Mouse (Mus musculus) gastrocnemius, adult 18-20 months (tissue): ENCODE measurements around the gene Trp63. TPM values are rescaled to one million over a fixed set of nuclear protein-coding genes. Genes with fewer than 3 reads are reported as not detected.

Experiments used
- DNase-seq: peaks from one replicate; pipeline ENCODE4 v3.0.0; 2021; ENCODE audit warnings: low spot score
- total RNA-seq, 2 experiments: library from RNA; stranded (reverse); gene quantifications; 2 replicates each; pipeline ENCODE4 v1.2.3; 2021

The Trp63 gene
- total RNA-seq, 2 experiments from 2014 or later: 10.2 to 12.4 TPM

DNA sequence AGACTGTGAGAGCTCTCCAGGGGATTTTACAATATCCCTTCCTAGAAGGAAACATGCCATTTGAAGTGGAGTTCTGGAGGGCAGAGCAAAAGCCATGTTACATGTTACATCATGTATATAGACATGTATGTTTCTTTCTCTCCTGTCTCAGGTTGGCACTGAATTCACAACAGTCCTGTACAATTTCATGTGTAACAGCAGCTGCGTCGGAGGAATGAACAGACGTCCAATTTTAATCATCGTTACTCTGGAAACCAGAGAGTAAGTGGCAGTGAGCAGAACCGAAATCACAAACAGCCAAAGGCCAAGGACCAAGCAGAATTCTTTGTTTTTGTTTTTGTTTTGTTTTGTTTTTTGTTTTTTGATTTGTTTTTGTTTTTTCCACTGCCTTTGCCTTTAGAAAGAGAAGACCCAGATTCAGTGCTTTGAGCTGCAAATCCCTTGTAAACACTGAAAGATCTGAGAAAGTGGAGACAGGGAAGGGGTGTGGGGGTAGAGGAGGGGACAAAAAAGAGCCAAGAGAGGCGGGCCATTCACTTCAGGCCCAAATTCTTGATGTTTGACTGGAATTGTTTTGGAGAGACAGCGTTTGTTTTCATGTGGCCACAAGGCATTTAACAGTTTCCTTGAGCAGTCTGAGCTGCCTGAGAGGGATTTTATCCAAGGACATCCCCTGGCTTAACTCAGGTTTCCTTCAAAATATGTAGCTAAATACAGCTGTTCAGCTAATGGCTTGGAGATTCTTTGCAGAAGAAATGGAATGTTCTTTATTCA, 181.7 kb downstream of the Trp63 start:
- no peak for DNase-seq

DNA sequence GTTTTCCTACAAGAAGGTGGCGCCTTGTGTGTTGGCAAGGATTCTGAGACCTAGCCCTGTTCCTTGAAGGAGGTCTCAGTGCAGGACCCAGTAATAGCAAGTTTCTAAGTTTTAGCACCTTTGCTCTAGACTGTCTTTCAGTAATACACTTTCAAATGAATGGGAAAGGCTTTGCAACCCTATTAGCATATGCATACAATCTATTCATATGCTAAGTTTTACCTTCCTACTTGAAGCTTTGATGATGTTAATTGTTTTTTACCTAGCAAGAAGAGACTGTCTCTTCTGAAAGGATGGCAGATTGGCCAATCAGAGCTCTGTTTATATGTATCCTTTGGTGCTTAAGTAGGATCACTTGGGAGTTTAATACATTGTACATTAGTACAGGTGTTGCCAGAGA, 187.9 kb downstream of the Trp63 start:
- DNase-seq: no peak

DNA sequence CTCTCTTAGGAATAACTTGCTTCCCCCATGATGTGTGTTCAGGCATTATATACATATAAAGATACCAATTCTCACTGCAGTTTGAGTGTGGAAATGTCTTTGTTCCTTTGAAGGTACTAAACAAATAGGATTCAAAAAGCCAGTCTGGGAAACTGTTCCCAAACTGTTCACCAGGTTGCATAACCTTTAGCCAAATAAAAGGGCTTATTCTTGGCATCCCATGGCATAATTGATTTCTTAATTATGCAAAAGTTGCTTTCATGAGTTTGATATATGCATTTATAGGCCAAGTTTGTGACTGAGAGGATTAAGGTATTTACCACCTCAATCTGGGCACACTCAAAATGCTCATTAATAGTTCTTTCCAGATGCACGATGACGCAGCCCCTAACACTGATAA, 192.1 kb downstream of the Trp63 start:
- no peak for DNase-seq

DNA sequence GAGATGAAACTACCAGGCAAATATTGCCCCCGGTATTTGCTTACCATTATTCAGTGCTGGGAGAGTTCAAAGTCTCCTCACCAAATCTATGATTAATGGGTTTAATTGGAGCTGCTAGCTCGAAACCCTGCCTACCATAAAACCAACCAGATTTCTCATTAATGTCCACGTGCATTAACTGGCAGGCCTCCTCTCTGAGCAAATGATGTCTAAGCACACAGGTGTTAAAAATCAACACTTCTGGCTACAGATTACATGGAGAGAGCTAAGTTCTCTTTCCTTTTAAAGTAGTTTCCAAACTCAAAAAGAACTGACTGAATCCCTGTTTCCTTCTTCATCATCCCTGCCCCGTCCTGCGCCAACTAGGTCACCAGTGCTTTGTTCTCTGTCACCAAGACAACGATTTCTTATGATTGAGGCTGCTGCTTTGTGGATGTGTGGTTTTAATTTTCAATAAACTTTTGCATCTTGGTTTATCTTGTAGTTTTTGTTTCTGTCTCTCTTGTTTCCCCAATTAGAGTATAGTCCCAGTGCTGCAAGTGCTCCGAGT, 193.9 kb downstream of the Trp63 start:
- no peak for DNase-seq

DNA sequence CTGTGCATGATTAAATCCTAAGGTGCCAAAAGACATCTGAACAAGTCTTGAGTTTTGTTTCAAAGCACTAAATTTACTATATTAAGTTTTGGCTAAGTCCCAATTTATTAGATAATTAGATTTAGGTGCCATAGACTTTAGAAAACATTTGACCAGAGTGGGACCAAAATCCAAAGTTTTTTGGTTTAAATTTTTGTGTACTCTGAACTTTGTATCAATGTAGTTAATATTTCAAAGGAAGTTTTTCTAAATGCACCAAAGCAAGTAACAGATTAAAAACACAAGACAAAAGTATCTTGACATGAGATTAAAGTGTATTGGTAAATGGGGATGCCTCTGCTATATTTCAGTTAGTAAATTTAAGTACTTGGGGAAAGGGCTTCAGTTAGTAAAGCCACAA, 194.6 kb downstream of the Trp63 start:
- DNase-seq: no peak

DNA sequence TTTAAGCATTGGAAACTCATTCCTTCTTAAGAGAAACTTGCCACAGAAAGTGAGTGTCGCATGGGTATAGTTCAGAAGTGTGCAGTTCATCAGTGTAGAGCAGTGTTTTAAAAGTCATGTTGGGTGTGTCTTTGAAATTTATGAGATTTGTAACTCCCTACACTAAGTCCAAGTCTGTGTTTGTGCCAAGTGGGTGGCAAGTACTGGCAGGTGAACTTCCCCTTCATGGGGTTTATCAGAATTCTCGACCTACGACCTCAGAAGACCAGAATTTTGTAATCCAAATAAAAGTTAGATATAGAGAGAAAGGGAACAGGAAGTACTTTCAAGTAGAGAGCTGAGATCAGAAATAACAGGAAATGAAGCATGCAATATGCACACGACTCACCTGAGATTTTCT, 215.5 kb downstream of the Trp63 start:
- DNase-seq: no peak

DNA sequence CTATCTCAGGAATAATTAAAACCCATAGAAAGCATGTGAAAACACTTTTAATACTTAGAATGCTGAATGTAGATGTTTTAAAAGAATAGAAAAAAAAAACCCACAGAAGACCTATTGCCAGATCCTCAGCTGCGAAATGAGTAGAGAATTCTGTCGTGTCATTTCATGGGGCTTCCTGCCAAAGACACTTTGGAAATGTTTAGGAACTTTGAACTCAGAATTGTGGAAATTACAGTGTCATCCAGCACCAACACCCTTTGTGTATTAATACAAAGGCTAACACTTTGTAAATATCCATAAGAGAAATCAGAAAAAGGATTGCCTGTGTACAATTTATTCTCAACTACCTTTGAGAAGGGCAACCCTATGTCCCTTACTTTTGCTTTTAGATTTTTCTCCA, 216.1 kb downstream of the Trp63 start:
- no peak for DNase-seq

DNA sequence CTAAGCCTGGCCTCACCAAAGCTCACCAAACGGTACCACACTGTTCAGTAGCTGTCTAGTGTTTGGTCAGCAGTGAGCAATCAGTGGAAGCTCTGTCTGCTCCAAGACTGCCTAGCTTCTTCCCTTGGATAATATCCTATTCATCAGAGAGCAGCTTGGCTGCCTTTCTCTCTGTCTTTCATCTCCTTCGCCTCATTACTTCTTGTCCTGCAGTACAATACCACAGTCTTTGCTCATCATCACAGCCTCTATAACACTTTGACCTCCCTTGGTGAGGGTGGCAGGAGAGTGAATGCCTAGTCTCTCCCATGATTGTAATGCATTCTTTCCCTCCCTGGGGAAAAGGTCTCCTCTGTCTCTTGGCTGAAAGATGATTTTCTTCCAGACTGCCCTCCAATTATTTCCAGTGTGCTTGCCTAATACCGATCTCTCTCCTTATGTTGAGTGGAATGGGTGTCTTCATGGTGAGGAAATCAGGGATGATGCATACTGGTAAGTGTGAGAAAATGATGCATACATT, 216.9 kb downstream of the Trp63 start:
- DNase-seq: no peak

DNA sequence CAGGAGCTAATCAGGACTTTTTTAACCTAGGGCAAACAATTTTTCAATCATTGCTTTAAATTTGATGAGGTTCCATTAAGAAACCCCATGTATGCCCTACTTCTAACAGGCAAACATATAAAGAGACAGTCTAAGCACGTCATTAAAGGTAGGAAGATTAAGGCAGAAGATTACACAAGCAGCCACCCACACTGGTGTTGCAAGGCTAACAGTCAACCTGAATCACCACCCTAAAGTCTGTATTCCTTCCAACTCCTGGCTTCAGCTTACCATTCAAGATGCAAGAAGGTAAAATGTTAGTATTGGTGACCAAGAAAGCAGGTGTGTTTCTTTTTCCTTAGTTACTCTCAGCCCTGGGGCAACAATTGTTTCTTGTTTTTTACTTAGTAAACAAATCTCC, 228.6 kb downstream of the Trp63 start:
- no peak for DNase-seq

DNA sequence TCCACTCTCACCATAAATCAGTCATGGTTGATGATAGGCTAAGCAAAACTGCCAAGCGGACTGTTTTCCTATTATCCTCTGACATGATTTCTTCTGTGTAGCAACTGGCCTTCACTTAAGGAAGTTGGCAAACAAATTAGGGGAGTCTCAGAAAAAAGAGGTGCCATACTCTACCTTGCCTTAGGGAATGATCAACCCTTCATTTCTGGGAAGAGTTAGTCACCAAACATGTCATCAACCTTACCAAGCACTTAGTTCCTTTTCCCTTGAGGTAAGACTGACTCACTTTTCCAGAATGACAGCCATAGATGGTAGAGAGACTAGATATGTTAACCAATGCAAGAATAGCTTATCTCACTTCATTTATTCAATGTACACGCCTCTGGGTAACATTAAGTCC, 250.6 kb downstream of the Trp63 start:
- DNase-seq: no peak
